Mouse (Mus musculus) brain, embryonic 14.5 days (tissue): ENCODE data around the gene Rpl10a.
"Not testable (repeated sequence)": the region's sequence is repeated elsewhere in the genome, so short reads cannot be mapped to it uniquely, and the experiment has no call there.

Experiments used
- CTCF ChIP-seq: fragments of 200-500 bp; IDR thresholded peaks from 2 replicates; pipeline ENCODE4 v1.5.1; 2012; ENCODE audit warnings: inconsistent platforms, mild to moderate bottlenecking, moderate library complexity, borderline replicate concordance; ENCODE audit not compliant: insufficient read depth, insufficient read length; ENCODE audit errors: extremely low read depth
- POLR2A ChIP-seq: fragments of 200-500 bp; IDR thresholded peaks from 2 replicates; pipeline ENCODE4 v1.6.1; 2012; ENCODE audit warnings: mild to moderate bottlenecking, inconsistent platforms, borderline replicate concordance; ENCODE audit not compliant: poor library complexity, insufficient read depth, insufficient read length, severe bottlenecking; ENCODE audit errors: extremely low read depth

DNA sequence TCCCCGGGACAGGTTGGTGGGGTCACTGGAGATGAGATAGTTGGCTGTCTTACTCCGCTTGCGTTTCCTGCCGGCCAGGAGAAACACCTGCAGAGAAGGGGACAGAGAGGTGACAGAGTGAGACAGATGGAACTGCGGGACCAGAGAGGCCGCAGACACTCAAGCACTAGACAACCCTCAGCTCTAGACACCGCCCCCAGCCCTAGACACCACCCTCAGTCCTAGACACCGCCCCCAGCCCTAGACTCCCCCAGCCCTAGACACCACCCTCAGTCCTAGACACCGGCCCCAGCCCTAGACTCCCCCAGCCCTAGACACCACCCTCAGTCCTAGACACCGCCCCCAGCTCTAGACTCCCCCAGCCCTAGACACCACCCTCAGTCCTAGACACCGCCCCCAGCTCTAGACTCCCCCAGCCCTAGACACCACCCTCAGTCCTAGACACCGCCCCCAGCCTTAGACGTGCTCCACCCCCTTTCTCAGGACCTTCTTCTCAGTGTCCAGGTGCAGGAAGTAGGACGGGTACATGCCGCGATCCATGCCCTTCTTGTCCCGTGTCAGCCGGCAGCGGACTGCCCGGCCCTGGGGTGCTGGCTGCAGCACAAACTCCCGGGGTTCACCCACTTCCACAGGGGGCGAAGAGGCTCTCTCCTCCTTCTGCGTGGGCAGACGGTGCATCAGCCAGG lies 30.4 kb downstream of the Rpl10a start:
- not testable (repeated sequence) for TF ChIP-seq CTCF, POLR2A
